Mouse (Mus musculus) embryonic fibroblast, embryonic 13.5 days (primary cell): ENCODE data around the gene Neurod6. TPM values are rescaled to one million over a fixed set of nuclear protein-coding genes. Genes with fewer than 3 reads are reported as not detected.
"Not testable (repeated sequence)": the region's sequence is repeated elsewhere in the genome, so short reads cannot be mapped to it uniquely, and the experiment has no call there.

ENCODE experiments used
- H3K27ac ChIP-seq: 2 replicates; pipeline ENCODE4 v1.5.1; 2012; ENCODE audit warnings: low read length, control low read depth, inconsistent platforms; ENCODE audit not compliant: insufficient read depth
- H3K4me1 ChIP-seq: 2 replicates; pipeline ENCODE4 v1.6.1; 2011; ENCODE audit warnings: low read length; ENCODE audit not compliant: control insufficient read depth, insufficient read depth
- H3K4me3 ChIP-seq: 2 replicates; pipeline ENCODE4 v1.5.1; 2011; ENCODE audit warnings: mild to moderate bottlenecking, control low read depth, low read length; ENCODE audit not compliant: insufficient read depth
- CTCF ChIP-seq: IDR thresholded peaks from 2 replicates; pipeline ENCODE4 v1.5.1; 2011; ENCODE audit warnings: mild to moderate bottlenecking, control low read depth, low read length, moderate library complexity, borderline replicate concordance; ENCODE audit not compliant: insufficient read depth
- POLR2A ChIP-seq: IDR thresholded peaks from 2 replicates; pipeline ENCODE4 v1.6.1; 2011; ENCODE audit warnings: low read depth, mild to moderate bottlenecking, control low read depth, low read length, moderate library complexity
- polyA plus RNA-seq: library from polyadenylated mRNA; stranded (reverse); fragments of >200 nt; gene quantifications from 2 replicates; pipeline ENCODE4 v1.2.4, GENCODE M21; 2011; ENCODE audit warnings: low read depth; ENCODE audit not compliant: missing spikeins, insufficient read length

Neurod6 gene
- polyA plus RNA-seq: not detected in 2 replicates

DNA sequence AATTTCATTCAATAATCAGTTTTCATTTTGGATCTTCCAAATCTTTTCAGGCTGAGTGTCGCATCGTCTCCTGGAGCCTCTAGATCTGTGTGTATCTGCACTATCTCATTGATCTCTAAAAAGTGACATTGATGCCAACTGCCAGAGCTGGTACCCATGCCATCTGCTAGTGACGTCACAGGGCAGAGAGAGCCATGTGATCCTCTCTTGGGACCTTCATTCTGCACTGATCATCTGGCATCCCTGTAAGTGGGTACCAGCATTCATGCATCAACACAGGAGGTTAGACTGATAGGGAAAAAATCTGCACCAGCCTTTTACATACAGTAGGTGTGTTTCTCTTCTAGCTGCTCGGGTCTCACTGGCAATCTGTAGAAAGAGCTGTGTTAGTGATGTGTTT lies at the start of gene Neurod6:
Gene Neurod6 (minus strand): TSS at position 290 of the 400 bp plus-strand sequence.
- TF ChIP-seq POLR2A (no peak), CTCF (no peak)
- Histone ChIP-seq H3K4me1 (no peaks in the 10 kb centered on the region), H3K4me3 (no peak within 1 kb of the TSS), H3K27ac (no peak within 1 kb of the TSS)

DNA sequence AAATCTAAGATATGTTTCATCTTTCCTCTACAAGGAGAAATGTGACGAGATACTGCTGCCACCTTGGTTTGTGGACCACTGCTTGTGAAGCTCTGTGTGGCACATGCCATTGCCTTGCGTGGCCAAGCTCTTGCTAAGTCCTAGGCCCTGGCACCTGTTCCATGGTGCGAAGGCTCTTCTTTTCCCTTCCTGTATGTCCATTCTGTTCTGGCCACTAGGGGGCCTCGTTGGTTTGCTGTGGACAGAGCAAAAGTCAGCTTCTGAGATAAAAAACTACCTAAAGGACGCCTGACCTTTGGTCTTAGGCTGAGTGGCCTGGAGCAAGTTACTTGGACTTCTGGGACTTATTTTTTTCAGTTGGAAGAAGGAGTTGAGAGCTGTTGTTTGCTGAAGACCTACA lies 36.1 kb upstream of the Neurod6 start:
- TF ChIP-seq POLR2A (no peak), CTCF (no peak)
- Histone ChIP-seq H3K27ac (no peak overlapping the region), H3K4me1 (no peaks in the 10 kb centered on the region), H3K4me3 (no peak overlapping the region)

DNA sequence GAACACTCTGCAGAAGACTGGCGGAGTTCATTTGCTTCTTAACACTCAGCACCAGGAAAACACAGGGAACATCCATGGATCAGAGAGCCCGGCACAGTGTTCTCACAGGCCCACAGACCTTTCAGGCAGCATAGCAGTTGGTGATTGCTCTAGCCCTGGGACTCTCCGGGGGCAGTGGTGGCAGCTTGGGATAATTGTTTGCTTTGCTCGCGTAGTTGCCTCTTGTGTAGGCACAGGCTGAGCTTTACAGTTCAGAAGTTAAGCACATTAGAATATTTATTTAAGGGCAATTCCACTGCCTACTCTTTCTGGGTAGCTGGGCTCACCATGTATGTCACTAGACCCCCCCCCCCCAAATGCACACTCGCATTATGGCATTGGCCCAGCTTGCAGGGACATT lies 34.4 kb upstream of the Neurod6 start:
- no peak for TF ChIP-seq CTCF
- Histone ChIP-seq H3K4me1 (no peaks in the 10 kb centered on the region), H3K4me3 (no peak overlapping the region), H3K27ac (no peak overlapping the region)

DNA sequence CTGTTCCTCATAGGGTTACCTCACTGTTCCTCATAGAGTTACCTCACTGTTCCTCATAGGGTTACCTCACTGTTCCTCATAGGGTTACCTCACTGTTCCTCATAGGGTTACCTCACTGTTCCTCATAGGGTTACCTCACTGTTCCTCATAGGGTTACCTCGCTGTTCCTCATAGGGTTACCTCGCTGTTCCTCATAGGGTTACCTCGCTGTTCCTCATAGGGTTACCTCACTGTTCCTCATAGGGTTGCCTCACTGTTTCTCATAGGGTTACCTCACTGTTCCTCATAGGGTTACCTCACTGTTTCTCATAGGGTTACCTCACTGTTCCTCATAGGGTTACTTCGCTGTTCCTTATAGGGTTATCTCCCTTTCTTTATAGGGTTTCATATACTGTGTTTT lies 29.9 kb upstream of the Neurod6 start:
- H3K27ac ChIP-seq, H3K4me3 ChIP-seq, H3K4me1 ChIP-seq: not testable (repeated sequence)

DNA sequence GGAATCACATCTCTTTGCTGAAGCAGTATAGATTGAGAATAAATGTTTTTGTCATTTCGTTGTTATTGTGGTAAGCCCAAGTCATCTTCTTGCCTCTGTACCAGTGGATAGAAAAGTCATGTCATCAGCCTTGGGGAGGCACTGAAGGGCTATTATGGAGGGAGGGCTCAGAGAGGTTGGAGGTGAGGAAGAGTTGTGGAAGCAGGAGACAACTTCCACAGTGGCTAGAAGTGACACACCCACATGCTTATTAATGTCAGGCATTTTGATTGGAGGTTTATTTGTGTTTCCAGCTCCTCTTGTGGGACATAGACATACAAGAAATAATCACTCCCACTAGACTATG lies 23.7 kb upstream of the Neurod6 start:
- Histone ChIP-seq H3K4me3 (no peak overlapping the region), H3K27ac (no peak overlapping the region), H3K4me1 (no peaks in the 10 kb centered on the region)
- no peak for TF ChIP-seq CTCF
- no peak for TF ChIP-seq POLR2A

DNA sequence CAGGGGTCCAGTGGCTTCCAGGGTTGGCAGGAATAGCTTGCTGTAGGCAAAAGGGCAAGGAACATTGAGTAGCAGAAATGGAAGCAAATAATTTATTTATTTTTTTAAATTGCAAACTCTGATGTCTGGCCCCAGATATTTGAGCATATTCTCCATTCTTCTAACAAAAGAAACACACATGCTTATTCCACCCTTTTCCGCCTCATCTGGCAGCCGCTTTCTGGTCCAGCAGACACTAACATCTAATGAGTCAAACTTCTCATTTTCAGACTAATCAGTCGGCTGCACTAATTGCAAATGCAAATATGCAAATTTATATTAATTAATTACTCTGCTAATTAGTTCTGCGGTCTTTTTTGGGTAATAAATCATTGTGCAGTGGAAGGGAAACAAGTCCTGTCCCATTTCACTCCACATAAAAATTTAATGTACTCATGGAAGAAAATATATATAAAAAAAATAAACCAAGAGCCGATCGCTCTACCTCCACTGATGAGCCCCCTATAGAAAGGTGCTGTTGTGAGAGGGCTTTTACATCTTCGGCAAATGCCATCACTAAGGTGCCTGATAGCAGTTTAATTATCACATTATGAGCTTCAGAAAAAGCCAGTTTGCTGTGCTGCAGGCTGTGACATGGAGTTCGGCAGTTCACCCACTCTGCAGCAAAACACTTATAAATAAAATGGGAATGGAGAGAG lies 23.1 kb upstream of the Neurod6 start:
- Histone ChIP-seq H3K4me3 (no peak overlapping the region), H3K4me1 (no peaks in the 10 kb centered on the region), H3K27ac (no peak overlapping the region)
- no peak for TF ChIP-seq POLR2A
- no peak for TF ChIP-seq CTCF

DNA sequence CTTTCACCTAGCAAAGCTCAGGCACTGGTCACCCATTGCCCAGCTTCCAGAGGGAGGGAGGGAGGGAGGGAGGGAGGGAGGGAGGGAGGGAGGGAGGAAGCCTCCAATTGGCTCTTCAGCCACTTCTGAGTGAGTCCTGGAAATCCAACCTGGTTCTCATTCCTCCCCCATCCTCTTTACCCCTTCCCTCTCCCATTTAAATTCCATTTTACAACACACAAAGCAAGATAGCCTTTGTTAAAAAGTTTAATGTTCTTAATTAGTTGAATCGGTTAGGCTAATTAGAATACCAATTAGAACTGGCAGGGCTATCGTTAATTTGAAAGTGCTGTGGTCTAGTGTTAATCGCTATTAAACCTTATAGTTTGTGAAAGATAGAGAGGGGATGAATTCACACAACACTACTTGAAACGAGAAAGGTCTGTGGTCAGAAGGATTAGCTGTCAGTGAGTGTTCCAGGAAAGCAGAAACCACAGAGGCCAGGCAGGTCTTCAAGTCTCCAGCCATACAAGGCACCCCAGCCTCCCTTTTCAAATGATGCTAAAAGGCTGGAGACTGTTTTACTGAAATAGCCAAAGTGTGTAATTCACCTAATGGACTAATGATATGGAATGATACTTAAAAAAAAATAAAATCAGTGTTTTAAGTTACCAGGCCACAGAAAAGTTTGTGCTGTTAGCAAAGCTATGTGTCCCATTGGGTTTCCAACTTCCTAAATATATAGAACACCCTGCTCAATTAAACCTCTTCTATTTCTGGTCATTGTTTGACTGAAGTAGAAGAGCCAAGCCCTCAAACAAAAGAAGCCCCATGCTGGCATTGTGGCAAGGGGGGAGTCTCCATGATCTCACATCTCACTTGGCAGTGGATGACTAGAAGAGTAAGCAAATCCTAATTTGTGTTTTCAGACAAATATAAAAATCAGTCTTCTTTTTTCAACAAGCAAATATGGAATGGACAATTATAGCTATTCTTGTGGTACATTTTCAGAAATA lies 19.6 kb upstream of the Neurod6 start:
- Histone ChIP-seq H3K4me3 (no peak overlapping the region), H3K4me1 (no peaks in the 10 kb centered on the region), H3K27ac (no peak overlapping the region)
- no peak for TF ChIP-seq POLR2A
- TF ChIP-seq CTCF: no peak

DNA sequence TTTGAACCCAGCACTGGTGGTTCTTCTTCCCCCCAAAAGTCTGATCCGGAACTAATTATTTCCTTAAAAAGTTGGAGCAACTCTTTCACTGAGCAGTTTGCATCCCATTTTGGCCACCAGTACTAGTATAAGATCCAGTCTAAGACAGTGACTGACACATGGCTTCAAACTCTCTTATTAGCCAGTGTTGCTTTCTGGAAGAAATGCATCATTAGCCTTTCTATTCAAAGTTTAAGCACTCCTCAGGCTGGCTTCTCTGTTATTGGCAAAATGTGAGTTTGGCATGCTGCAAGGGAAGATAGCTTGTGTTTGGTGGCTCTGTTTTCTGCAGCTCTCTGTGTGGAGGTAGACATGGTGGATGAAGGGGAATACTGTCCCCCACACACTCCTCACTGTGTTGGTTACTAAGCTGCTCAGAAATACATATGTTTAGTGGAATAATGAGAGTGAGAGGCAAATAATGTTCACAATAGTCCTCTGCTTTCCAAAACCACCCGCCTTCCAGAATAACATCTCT lies 9.0 kb upstream of the Neurod6 start:
- no peaks in the 10 kb centered on the region for H3K4me1 ChIP-seq
- no peak overlapping the region for H3K4me3 ChIP-seq
- TF ChIP-seq POLR2A: no peak
- no peak for TF ChIP-seq CTCF
- H3K27ac ChIP-seq: no peak overlapping the region

DNA sequence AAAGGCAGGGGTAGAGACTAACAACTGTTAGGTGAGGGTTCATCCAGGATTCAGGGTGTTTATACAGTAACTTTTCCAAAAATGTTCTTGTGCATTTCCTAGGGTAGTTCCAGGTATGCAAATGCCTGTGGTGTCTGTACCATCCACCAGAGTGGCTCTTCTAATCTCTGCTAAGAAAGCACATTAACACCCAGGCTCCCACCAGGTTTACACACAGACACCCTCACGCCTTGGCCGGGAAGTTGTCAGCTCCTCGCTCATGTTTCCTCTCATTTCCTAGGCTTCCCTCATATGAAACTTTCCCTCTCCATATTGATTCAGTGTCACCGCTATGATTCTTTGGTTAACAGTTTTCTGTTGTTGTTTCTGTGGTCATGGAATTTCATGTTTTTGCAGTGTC lies 2.4 kb upstream of the Neurod6 start:
- Histone ChIP-seq H3K4me1 (no peaks in the 10 kb centered on the region), H3K4me3 (no peak overlapping the region), H3K27ac (no peak overlapping the region)
- TF ChIP-seq CTCF (no peak), POLR2A (no peak)

DNA sequence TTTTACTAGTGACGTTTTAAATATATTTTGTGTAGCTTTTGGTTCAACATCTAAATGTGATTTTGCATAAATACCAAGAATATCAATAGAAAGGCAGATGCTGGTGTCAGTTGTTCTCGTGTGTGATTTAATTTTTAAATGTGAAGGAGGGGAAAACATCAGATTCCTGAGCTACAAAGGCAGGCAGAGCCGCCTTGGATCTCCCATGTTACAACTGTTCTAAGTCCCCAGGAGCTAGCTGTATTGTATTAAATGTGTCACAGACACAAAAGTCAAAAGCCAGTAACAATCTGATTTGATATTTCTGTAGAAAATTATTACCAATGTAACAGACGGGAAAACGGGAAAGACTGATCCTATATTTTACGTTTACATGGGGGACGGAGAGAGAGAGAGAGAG lies 1.8 kb upstream of the Neurod6 start:
- no peak for TF ChIP-seq CTCF
- Histone ChIP-seq H3K4me1 (no peaks in the 10 kb centered on the region), H3K4me3 (no peak overlapping the region), H3K27ac (no peak overlapping the region)
